Mouse (Mus musculus) E14TG2a.4 (cell line): ENCODE data around the gene Rpl29.
A peak's percentile ranks its signal among the peaks of the same experiment; 100 is the strongest.

Experiments used
- H3K27me3 ChIP-seq: 2 replicates; pipeline ENCODE4 v1.6.1; 2014; ENCODE audit warnings: low read length, control low read depth; ENCODE audit not compliant: insufficient read depth
- H3K36me3 ChIP-seq: 2 replicates; pipeline ENCODE4 v1.6.1; 2014; ENCODE audit warnings: low read length, control low read depth; ENCODE audit not compliant: insufficient read depth
- H3K4me1 ChIP-seq: replicated peaks from 2 replicates; pipeline ENCODE4 v1.6.1; 2014; ENCODE audit warnings: low read depth, low read length, control low read depth
- H3K4me3 ChIP-seq: replicated peaks from 2 replicates; pipeline ENCODE4 v1.5.1; 2014; ENCODE audit warnings: mild to moderate bottlenecking, low read length
- H3K9me3 ChIP-seq: 2 replicates; pipeline ENCODE4 v1.6.1; 2014; ENCODE audit warnings: low read length, control low read depth
- CTCF ChIP-seq: conservative IDR thresholded peaks from 2 replicates; pipeline ENCODE4 v1.5.1; 2014; ENCODE audit warnings: low read length
- NANOG ChIP-seq: IDR thresholded peaks from 2 replicates; pipeline ENCODE4 v1.6.1; 2014; ENCODE audit warnings: borderline replicate concordance, low read length, mixed read lengths
- POU5F1 ChIP-seq: IDR thresholded peaks from 2 replicates; pipeline ENCODE4 v1.6.1; 2014; ENCODE audit warnings: low read length, borderline replicate concordance

The Rpl29 gene

DNA sequence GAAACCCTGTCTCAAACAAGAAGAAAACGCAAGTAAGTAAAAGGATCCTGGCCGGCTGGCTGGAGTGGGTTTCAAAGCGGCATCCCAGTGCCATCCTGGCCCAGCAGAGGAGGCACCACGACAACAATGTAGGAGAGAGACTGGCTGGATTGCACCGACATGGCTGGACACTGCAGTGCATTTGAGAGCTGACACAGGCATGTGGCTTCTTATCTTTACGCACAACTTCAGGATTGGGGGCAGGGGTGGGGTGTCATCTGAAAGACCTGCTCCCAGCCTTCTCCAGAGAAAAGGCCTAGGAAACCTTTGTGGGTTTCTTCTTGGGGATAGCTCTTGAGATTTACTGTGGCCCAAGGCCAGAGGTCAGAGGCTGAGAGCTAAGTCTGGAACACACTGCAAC, 17.5 kb upstream of the Rpl29 start:
- H3K4me3 ChIP-seq, result no peak overlapping the region
- TF ChIP-seq NANOG (no peak), CTCF (no peak), POU5F1 (no peak)
- no peaks in the 10 kb centered on the region for H3K9me3 ChIP-seq
- H3K27me3 ChIP-seq, result peaks cover 13% of the 10 kb centered on the region
- H3K36me3 ChIP-seq, result no peaks in the 10 kb centered on the region
- H3K4me1 ChIP-seq, result no peaks in the 10 kb centered on the region

GRCm38 (mm10) chr9:106412210-106412609, 17.0 kb upstream of the Rpl29 start:
- TF ChIP-seq NANOG (no peak), CTCF (no peak), POU5F1 (no peak)
- H3K36me3 ChIP-seq, result no peaks in the 10 kb centered on the region

GRCm38 (mm10) chr9:106413606-106414005, 15.6 kb upstream of the Rpl29 start:
- H3K36me3 ChIP-seq, result no peaks in the 10 kb centered on the region
- H3K4me1 ChIP-seq, result peaks cover 18% of the 10 kb centered on the region
- no peak overlapping the region for H3K4me3 ChIP-seq
- H3K27me3 ChIP-seq, result peaks cover 15% of the 10 kb centered on the region
- no peak for TF ChIP-seq POU5F1
- TF ChIP-seq CTCF, result no peak
- no peak for TF ChIP-seq NANOG
- no peaks in the 10 kb centered on the region for H3K9me3 ChIP-seq

More at GRCm38 (mm10) chr9:106412210-106412609, 17.0 kb upstream of the Rpl29 start:
- Histone ChIP-seq H3K4me3 (no peak overlapping the region), H3K27me3 (peaks cover 12% of the 10 kb centered on the region), H3K4me1 (peaks cover 4% of the 10 kb centered on the region), H3K9me3 (no peaks in the 10 kb centered on the region)

- Histone ChIP-seq H3K27me3 (peaks cover 17% of the 10 kb centered on the region), H3K4me1 (peaks cover 45% of the 10 kb centered on the region), H3K36me3 (no peaks in the 10 kb centered on the region), H3K4me3 (no peak overlapping the region), H3K9me3 (no peaks in the 10 kb centered on the region)
- TF ChIP-seq CTCF (no peak), NANOG (no peak), POU5F1 (no peak)
These were observed 12.4 kb upstream of the Rpl29 start for GRCm38 (mm10) chr9:106416826-106417225.

DNA sequence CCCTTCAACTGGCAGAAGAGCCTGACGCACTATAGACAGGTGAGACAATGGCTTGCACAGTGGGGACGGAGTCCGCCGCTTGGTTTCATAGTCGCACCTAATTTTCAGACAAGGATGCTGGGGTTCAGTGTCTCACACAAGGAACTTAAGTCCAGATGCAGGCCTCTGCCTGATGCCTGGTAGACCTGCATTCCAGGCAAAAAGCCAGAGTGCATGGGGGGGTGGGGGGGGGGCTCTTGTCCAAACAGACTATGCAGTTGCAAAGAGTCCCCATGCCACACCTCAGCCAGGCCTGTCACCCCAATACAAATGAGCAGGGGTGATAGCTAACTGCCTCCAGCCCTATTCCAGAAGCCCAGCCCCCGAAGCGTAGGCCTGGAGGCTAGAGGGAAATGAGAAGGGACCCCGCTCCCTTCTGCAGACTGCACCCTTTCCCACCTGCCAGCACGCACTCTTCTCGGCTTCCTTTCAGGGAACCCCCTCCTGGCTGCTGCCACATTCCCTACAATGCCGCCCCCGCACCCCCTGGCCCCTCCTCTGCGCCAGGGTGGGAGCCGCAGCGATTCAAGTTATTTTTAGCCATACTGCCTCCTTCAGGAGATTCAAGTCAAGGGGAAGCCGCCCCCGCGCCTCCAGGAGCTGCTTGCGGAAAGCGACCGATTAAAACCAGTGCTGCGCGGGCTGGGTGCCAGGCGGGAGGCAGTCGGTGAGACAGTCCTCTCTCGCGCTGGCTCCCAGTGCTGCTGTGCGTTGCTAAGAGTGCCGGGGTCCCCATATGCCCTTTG, 11.2 kb upstream of the Rpl29 start:
- TF ChIP-seq NANOG (no peak), POU5F1 (no peak), CTCF (no peak)
- no peaks in the 10 kb centered on the region for H3K9me3 ChIP-seq
- peaks cover 17% of the 10 kb centered on the region for H3K27me3 ChIP-seq
- peak overlapping the region; percentile 68 for H3K4me3 ChIP-seq
- peaks cover 48% of the 10 kb centered on the region for H3K4me1 ChIP-seq
- H3K36me3 ChIP-seq, result no peaks in the 10 kb centered on the region

- TF ChIP-seq NANOG (no peak), CTCF (no peak), POU5F1 (no peak)
- H3K9me3 ChIP-seq, result no peaks in the 10 kb centered on the region
- no peaks in the 10 kb centered on the region for H3K36me3 ChIP-seq
- H3K4me1 ChIP-seq, result peaks cover 58% of the 10 kb centered on the region
- no peak overlapping the region for H3K4me3 ChIP-seq
- H3K27me3 ChIP-seq, result peaks cover 15% of the 10 kb centered on the region
These were observed 8.6 kb upstream of the Rpl29 start for GRCm38 (mm10) chr9:106420608-106421007.

DNA sequence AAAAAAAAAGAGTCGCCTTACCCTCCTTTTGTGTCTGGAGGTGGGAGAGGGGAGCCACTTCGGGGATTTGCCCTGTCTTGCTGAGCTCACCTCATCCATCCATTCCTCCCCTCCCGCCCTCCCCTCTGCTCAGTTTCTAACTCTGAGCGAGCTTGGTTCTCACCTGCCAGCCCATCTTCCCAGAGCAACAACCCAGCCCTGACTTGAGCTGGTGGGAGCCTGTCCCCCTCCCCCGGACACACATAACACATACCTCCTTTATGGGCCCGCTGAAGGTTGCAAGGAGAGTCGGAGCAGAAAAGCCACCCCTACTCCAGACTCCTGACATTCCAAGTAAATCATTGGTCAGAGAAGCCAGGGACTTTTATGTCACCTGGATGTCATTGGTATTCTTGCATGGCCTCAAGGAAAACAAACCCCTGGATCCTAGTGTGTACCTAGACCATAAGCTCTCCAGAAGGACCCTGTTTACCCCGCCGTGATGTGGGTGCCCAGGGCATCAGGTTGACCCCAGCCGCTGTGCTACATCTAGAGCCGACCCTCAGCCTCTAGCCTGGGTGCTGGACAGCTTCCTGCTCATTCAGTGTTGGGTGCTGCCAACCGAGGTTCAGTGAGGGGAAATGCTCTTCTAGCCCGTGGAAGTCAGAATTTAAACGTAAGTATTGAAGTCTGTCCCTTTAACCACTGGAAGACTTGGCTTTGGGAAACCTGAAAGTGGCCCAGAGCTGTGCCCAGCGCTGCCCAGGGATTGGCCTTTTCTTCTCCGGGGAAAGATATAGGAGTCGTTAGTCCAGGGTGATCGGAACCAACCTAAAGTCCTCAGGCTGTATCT, 8.0 kb upstream of the Rpl29 start:
- Histone ChIP-seq H3K4me3 (0 out of 2 replicates have a peak overlapping the region, but pooled peaks have one; percentile 41), H3K9me3 (no peaks in the 10 kb centered on the region), H3K4me1 (peaks cover 59% of the 10 kb centered on the region), H3K36me3 (no peaks in the 10 kb centered on the region), H3K27me3 (peaks cover 15% of the 10 kb centered on the region)
- no peak for TF ChIP-seq POU5F1
- no peak for TF ChIP-seq NANOG
- no peak for TF ChIP-seq CTCF

DNA sequence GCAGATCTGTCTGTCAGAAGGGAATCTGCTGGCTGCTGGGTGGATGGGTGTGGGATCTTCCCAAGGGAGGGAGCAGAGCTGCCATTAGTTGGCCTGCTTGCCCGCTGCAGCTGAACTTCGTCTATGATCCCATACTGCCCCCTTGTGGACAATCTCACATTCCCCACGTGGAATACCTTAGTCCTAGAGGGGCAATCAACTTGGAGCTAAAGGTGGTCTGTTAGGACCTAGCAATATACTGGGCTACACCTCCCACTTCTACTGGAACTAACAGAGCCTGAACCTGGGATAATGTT, 7.4 kb upstream of the Rpl29 start:
- H3K4me1 ChIP-seq, result peaks cover 59% of the 10 kb centered on the region
- no peak overlapping the region for H3K4me3 ChIP-seq
- H3K36me3 ChIP-seq, result no peaks in the 10 kb centered on the region
- no peaks in the 10 kb centered on the region for H3K9me3 ChIP-seq
- H3K27me3 ChIP-seq, result peaks cover 15% of the 10 kb centered on the region
- TF ChIP-seq CTCF (peak; percentile 59), NANOG (no peak)
